Mouse (Mus musculus) testis, adult 2 months (tissue): ENCODE measurements around the gene Vmn1r112. TPM values are rescaled to one million over a fixed set of nuclear protein-coding genes. Genes with fewer than 3 reads are reported as not detected.
"Not testable (repeated sequence)": the region's sequence is repeated elsewhere in the genome, so short reads cannot be mapped to it uniquely, and the experiment has no call there.

Experiments used
- H3K27ac ChIP-seq: fragments of 200-500 bp; 2 replicates; pipeline ENCODE4 v1.5.1; 2012; ENCODE audit warnings: low read depth, low read length; ENCODE audit not compliant: control insufficient read depth, insufficient read depth
- H3K27me3 ChIP-seq: fragments of 200-500 bp; 2 replicates; pipeline ENCODE4 v1.6.1; 2012; ENCODE audit warnings: mild to moderate bottlenecking, low read length, moderate library complexity; ENCODE audit not compliant: control insufficient read depth, insufficient read depth
- H3K36me3 ChIP-seq: fragments of 200-500 bp; 2 replicates; pipeline ENCODE4 v1.6.1; 2012; ENCODE audit warnings: mild to moderate bottlenecking, low read length; ENCODE audit not compliant: control insufficient read depth, insufficient read depth
- H3K4me1 ChIP-seq: fragments of 200-500 bp; 2 replicates; pipeline ENCODE4 v1.6.1; 2012; ENCODE audit warnings: low read length; ENCODE audit not compliant: control insufficient read depth, insufficient read depth
- H3K4me3 ChIP-seq: fragments of 200-500 bp; 2 replicates; pipeline ENCODE4 v1.5.1; 2012; ENCODE audit warnings: low read depth, mild to moderate bottlenecking, low read length, moderate library complexity, mixed read lengths; ENCODE audit not compliant: control insufficient read depth
- polyA plus RNA-seq: library from polyadenylated mRNA; depleted of rRNA; stranded (reverse); fragments of >200 nt; gene quantifications from 2 replicates; pipeline ENCODE4 v1.2.3, GENCODE M21; 2012; rRNA removed

Vmn1r112 gene
- not detected in 2 replicates for polyA plus RNA-seq

GRCm38 (mm10) chr7:20770885-20771284 is at the start of gene Vmn1r112:
Gene Vmn1r112 (plus strand): TSS chr7:20771185.
- H3K27me3 ChIP-seq, H3K36me3 ChIP-seq, H3K4me3 ChIP-seq, H3K4me1 ChIP-seq, H3K27ac ChIP-seq: not testable (repeated sequence)

GRCm38 (mm10) chr7:20730524-20730923 is 40.5 kb upstream of the Vmn1r112 start, which contains the start of gene Gm10668:
Gene Gm10668 (minus strand): TSS chr7:20730624.
- not testable (repeated sequence) for H3K4me1 ChIP-seq, H3K27ac ChIP-seq, H3K36me3 ChIP-seq, H3K4me3 ChIP-seq, H3K27me3 ChIP-seq

- not testable (repeated sequence) for H3K27me3 ChIP-seq, H3K27ac ChIP-seq, H3K4me3 ChIP-seq, H3K4me1 ChIP-seq, H3K36me3 ChIP-seq
Measured at GRCm38 (mm10) chr7:20786985-20787384, 16.0 kb downstream of the Vmn1r112 start, which contains the start of gene Vmn1r113. Gene Vmn1r113 (plus strand): TSS chr7:20787285.

GRCm38 (mm10) chr7:20812086-20812485 is 41.1 kb downstream of the Vmn1r112 start, which contains the start of gene Vmn1r114:
Gene Vmn1r114 (minus strand): TSS chr7:20812186.
- not testable (repeated sequence) for H3K4me3 ChIP-seq, H3K27ac ChIP-seq, H3K36me3 ChIP-seq, H3K27me3 ChIP-seq, H3K4me1 ChIP-seq

Other genes with a start within 250 kb of the Vmn1r112 start
- not detected in 2 replicates for gene Vmn1r104, start 237.3 kb upstream of the Vmn1r112 start, polyA plus RNA-seq
- gene Gm5726, start 225.4 kb upstream of the Vmn1r112 start, polyA plus RNA-seq = not detected in 2 replicates
- not detected in 2 replicates for gene Gm4141, start 194.9 kb upstream of the Vmn1r112 start, polyA plus RNA-seq
- 0.48 and 0.54 TPM in 2 replicates for gene Gm4513, start 172.2 kb upstream of the Vmn1r112 start, polyA plus RNA-seq
- gene Vmn1r107, start 102.3 kb upstream of the Vmn1r112 start, polyA plus RNA-seq = not detected in 2 replicates
- gene Vmn1r111, start 68.0 kb upstream of the Vmn1r112 start, polyA plus RNA-seq = not detected in 2 replicates
- gene Gm10668, start 40.6 kb upstream of the Vmn1r112 start, polyA plus RNA-seq = not detected in 2 replicates
- not detected in 2 replicates for gene Vmn1r113, start 16.1 kb downstream of the Vmn1r112 start, polyA plus RNA-seq
- gene Vmn1r114, start 41.0 kb downstream of the Vmn1r112 start, polyA plus RNA-seq = not detected in 2 replicates
- gene Vmn1r115, start 73.8 kb downstream of the Vmn1r112 start, polyA plus RNA-seq = not detected in 2 replicates
- gene Vmn1r116, start 101.1 kb downstream of the Vmn1r112 start, polyA plus RNA-seq = not detected in 2 replicates
- not detected in 2 replicates for gene Vmn1r117, start 112.9 kb downstream of the Vmn1r112 start, polyA plus RNA-seq
- not detected in 2 replicates for gene Vmn1r118, start 141.2 kb downstream of the Vmn1r112 start, polyA plus RNA-seq
- not detected in 2 replicates for gene Vmn1r119, start 241.3 kb downstream of the Vmn1r112 start, polyA plus RNA-seq